Mouse (Mus musculus) kidney, postnatal 0 days (tissue): ENCODE measurements around the gene Gpd2. TPM values are rescaled to one million over a fixed set of nuclear protein-coding genes. Genes with fewer than 3 reads are reported as not detected.

Experiments used
- ATAC-seq: fragments of 200-750 bp; cut with Nextera tagmentation; replicated peaks from 2 replicates; pipeline ENCODE4 v1.8.0; 2017; ENCODE audit warnings: low read depth, moderate number of reproducible peaks, moderate TSS enrichment, moderate library complexity; ENCODE audit not compliant: low FRiP score
- DNase-seq: peaks from one replicate; pipeline ENCODE4 v3.0.0-alpha.2; 2016; ENCODE audit warnings: low spot score
- H3K27ac ChIP-seq: fragments of 300-500 bp; sonication (generic); 2 replicates; pipeline ENCODE4 v1.5.1; 2014; ENCODE audit warnings: mild to moderate bottlenecking
- H3K27me3 ChIP-seq: fragments of 300-500 bp; sonication (generic); 2 replicates; pipeline ENCODE4 v1.6.1; 2014; ENCODE audit warnings: low read length, mixed read lengths; ENCODE audit not compliant: insufficient read depth
- H3K36me3 ChIP-seq: fragments of 300-500 bp; sonication (generic); 2 replicates; pipeline ENCODE4 v1.6.1; 2014; ENCODE audit warnings: low read length, mixed read lengths; ENCODE audit not compliant: insufficient read depth
- H3K4me1 ChIP-seq: fragments of 300-500 bp; sonication (generic); replicated peaks from 2 replicates; pipeline ENCODE4 v1.6.1; 2014; ENCODE audit warnings: antibody characterized with exemption, low read length, mixed read lengths; ENCODE audit not compliant: insufficient read depth
- H3K4me2 ChIP-seq: fragments of 300-500 bp; sonication (generic); 2 replicates; pipeline ENCODE4 v1.6.1; 2014; ENCODE audit warnings: mild to moderate bottlenecking, low read length, moderate library complexity, mixed read lengths
- H3K4me3 ChIP-seq: fragments of 300-500 bp; sonication (generic); replicated peaks from 2 replicates; pipeline ENCODE4 v1.5.1; 2014; ENCODE audit warnings: low read depth, low read length
- H3K9ac ChIP-seq: fragments of 300-500 bp; sonication (generic); 2 replicates; pipeline ENCODE4 v1.6.1; 2014; ENCODE audit warnings: low read depth, low read length
- H3K9me3 ChIP-seq: fragments of 300-500 bp; sonication (generic); replicated peaks from 2 replicates; pipeline ENCODE4 v1.6.1; 2016; ENCODE audit warnings: low read length, inconsistent platforms, mixed read lengths
- CTCF ChIP-seq: IDR thresholded peaks from 2 replicates; pipeline ENCODE4 v1.5.1; 2016; ENCODE audit warnings: antibody characterized with exemption, low read depth, mild to moderate bottlenecking, moderate library complexity
- WGBS: fragments of 180-500 bp; shearing (Covaris S2); extraction: QIAGEN DNeasy Blood & Tissue Kit; methylation state at CpG from one replicate; pipeline ENCODE4 v1.1.7; 2014; 5-methylcytosine and 5-hydroxymethylcytosine counted together
- polyA plus RNA-seq: library from polyadenylated mRNA; unstranded; fragments of >200 nt; fragmentation: Nextera tagmentation; extraction: Ambion mirVana; gene quantifications from 2 replicates; pipeline ENCODE4 v1.2.1, GENCODE M21; 2015

The Gpd2 gene
- polyA plus RNA-seq, 1 experiment from 2014 or later, result 11.9 TPM

GRCm38 (mm10) chr2:57243987-57244386 lies 6.6 kb downstream of the Gpd2 start:
- ATAC-seq, result no peak
- H3K9me3 ChIP-seq, result no peaks in the 10 kb centered on the region
- no peak for DNase-seq
- H3K27ac ChIP-seq, result no peak overlapping the region
- no peaks in the 10 kb centered on the region for H3K27me3 ChIP-seq
- H3K9ac ChIP-seq, result no peak overlapping the region
- WGBS, result 65% methylated on average over 5 of the region's 5 CpGs
- H3K4me2 ChIP-seq, result no peak overlapping the region
- H3K4me3 ChIP-seq, result no peak overlapping the region
- H3K36me3 ChIP-seq, result no peaks in the 10 kb centered on the region
- TF ChIP-seq CTCF, result no peak
- H3K4me1 ChIP-seq, result no peaks in the 10 kb centered on the region

GRCm38 (mm10) chr2:57245721-57246328 lies 8.4 kb downstream of the Gpd2 start:
- Histone ChIP-seq H3K27me3 (no peaks in the 10 kb centered on the region), H3K4me2 (no peak overlapping the region), H3K27ac (no peak overlapping the region), H3K36me3 (no peaks in the 10 kb centered on the region), H3K9me3 (no peaks in the 10 kb centered on the region), H3K4me1 (no peaks in the 10 kb centered on the region), H3K9ac (no peak overlapping the region), H3K4me3 (no peak overlapping the region)
- no peak for ATAC-seq
- no peak for TF ChIP-seq CTCF
- DNase-seq, result no peak
- WGBS, result 92% methylated on average over 6 of the region's 6 CpGs

- DNase-seq, result no peak
- Histone ChIP-seq H3K27me3 (no peaks in the 10 kb centered on the region), H3K9me3 (no peaks in the 10 kb centered on the region), H3K36me3 (no peaks in the 10 kb centered on the region), H3K4me3 (no peak overlapping the region), H3K4me2 (no peak overlapping the region), H3K9ac (no peak overlapping the region), H3K27ac (no peak overlapping the region), H3K4me1 (no peaks in the 10 kb centered on the region)
- ATAC-seq, result no peak
- no peak for TF ChIP-seq CTCF
- WGBS, result 87% methylated on average over 3 of the region's 3 CpGs
Observed at GRCm38 (mm10) chr2:57250113-57250512, 12.7 kb downstream of the Gpd2 start.

- ATAC-seq (peak; percentile 43; the same call in 1 of the 2 replicates), DNase-seq (no peak)
- Histone ChIP-seq H3K9ac (no peak overlapping the region), H3K4me2 (no peak overlapping the region), H3K4me3 (no peak overlapping the region), H3K4me1 (0 out of 2 replicates have a peak, but pooled peaks cover 2% of the 10 kb centered on the region), H3K27me3 (no peaks in the 10 kb centered on the region), H3K27ac (no peak overlapping the region), H3K9me3 (no peaks in the 10 kb centered on the region), H3K36me3 (no peaks in the 10 kb centered on the region)
- no peak for TF ChIP-seq CTCF
- 67% methylated on average over 13 of the region's 13 CpGs for WGBS
Observed at GRCm38 (mm10) chr2:57251636-57252317, 14.3 kb downstream of the Gpd2 start.

GRCm38 (mm10) chr2:57252542-57253301 lies 15.3 kb downstream of the Gpd2 start:
- no peak overlapping the region for H3K27ac ChIP-seq
- no peak for TF ChIP-seq CTCF
- 71% methylated on average over 10 of the region's 10 CpGs for WGBS
- H3K4me2 ChIP-seq, result no peak overlapping the region
- DNase-seq (no peak), ATAC-seq (0 out of 2 replicates have a peak, but pooled peaks have one; percentile 33)
- no peaks in the 10 kb centered on the region for H3K27me3 ChIP-seq
- H3K9ac ChIP-seq, result no peak overlapping the region
- no peaks in the 10 kb centered on the region for H3K9me3 ChIP-seq
- H3K4me3 ChIP-seq, result no peak overlapping the region
- H3K4me1 ChIP-seq, result 0 out of 2 replicates have a peak, but pooled peaks cover 2% of the 10 kb centered on the region
- H3K36me3 ChIP-seq, result no peaks in the 10 kb centered on the region

GRCm38 (mm10) chr2:57254267-57254666 lies 16.8 kb downstream of the Gpd2 start:
- Histone ChIP-seq H3K36me3 (no peaks in the 10 kb centered on the region), H3K27me3 (no peaks in the 10 kb centered on the region), H3K9me3 (no peaks in the 10 kb centered on the region), H3K9ac (no peak overlapping the region), H3K27ac (no peak overlapping the region), H3K4me3 (no peak overlapping the region), H3K4me2 (no peak overlapping the region), H3K4me1 (0 out of 2 replicates have a peak, but pooled peaks cover 2% of the 10 kb centered on the region)
- DNase-seq, result no peak
- WGBS, result 90% methylated on average over 4 of the region's 4 CpGs
- ATAC-seq, result no peak
- no peak for TF ChIP-seq CTCF
